Comparison of ENCODE assay signal across 8 mouse cellular contexts in the genomic region with DNA sequence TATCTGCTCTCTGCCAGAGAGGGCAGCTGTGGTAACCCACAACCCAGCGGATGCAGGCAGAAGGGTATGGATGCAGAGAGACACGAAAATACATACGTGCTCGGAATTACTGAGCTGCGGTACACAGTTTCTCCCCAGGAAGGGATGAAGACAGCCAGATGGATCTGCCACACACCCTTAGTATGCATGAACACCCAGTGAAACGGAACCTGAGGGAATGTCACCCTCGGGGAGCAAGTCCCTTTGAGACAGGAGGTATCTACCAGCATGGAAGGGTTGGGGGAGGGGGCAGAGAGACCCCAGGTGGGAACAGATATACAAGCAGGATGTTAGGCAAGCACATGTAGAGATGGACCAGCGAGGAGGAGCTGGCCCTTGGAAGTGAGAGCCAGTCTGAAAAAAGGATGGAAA. TPM values are rescaled to one million over a fixed set of nuclear protein-coding genes. Genes with fewer than 3 reads are reported as not detected.
DNase-seq lines count a peak whose midpoint lies in the region; ATAC-seq and TF ChIP-seq lines count a peak whose summit lies in the region.

No protein-coding gene starts in this region.

- 24% methylated on average over 8 of the region's 8 CpGs for WGBS in kidney, postnatal 0 days
- 15% methylated on average over 8 of the region's 8 CpGs for WGBS in hindbrain, embryonic 13.5 days
- WGBS in midbrain, embryonic 15.5 days, result 16% methylated on average over 8 of the region's 8 CpGs

- no peak for TF ChIP-seq CTCF in kidney, postnatal 0 days (IDR thresholded peaks at IDR 0.05; ENCODE audit: low read depth)

- no peak overlapping the region for H3K27ac ChIP-seq in kidney, postnatal 0 days
- H3K27ac ChIP-seq in hindbrain, embryonic 13.5 days, result peak overlapping the region; percentile 93
- H3K27ac ChIP-seq in midbrain, embryonic 15.5 days, result peak overlapping the region; percentile 92

- H3K4me3 ChIP-seq in kidney, postnatal 0 days (replicated peaks; ENCODE audit: low read depth, low read length), result no peak overlapping the region
- peak overlapping the region; percentile 66 for H3K4me3 ChIP-seq in hindbrain, embryonic 13.5 days
- peak overlapping the region; percentile 75 for H3K4me3 ChIP-seq in midbrain, embryonic 15.5 days

- no peaks in the 10 kb centered on the region for H3K27me3 ChIP-seq in kidney, postnatal 0 days (ENCODE audit: insufficient read depth, low read length)
- H3K27me3 ChIP-seq in hindbrain, embryonic 13.5 days, result no peaks in the 10 kb centered on the region
- H3K27me3 ChIP-seq in midbrain, embryonic 15.5 days (replicated peaks), result no peaks in the 10 kb centered on the region

- H3K9me3 ChIP-seq in kidney, postnatal 0 days (replicated peaks; ENCODE audit: low read length), result no peaks in the 10 kb centered on the region
- H3K9me3 ChIP-seq in hindbrain, embryonic 13.5 days, result no peaks in the 10 kb centered on the region
- no peaks in the 10 kb centered on the region for H3K9me3 ChIP-seq in midbrain, embryonic 15.5 days

- no peak for ATAC-seq in kidney, postnatal 0 days (replicated peaks; ENCODE audit: low FRiP score, low read depth)
- peak; percentile 41 for ATAC-seq in hindbrain, embryonic 13.5 days (ENCODE audit: low FRiP score)
- peak; percentile 41 for ATAC-seq in midbrain, embryonic 15.5 days (replicated peaks)

- H3K9ac ChIP-seq in kidney, postnatal 0 days (ENCODE audit: low read depth, low read length), result no peak overlapping the region
- peak overlapping the region; percentile 88 for H3K9ac ChIP-seq in hindbrain, embryonic 13.5 days
- H3K9ac ChIP-seq in midbrain, embryonic 15.5 days, result peak overlapping the region; percentile 83

- 0 out of 2 replicates have a peak, but pooled peaks cover 5% of the 10 kb centered on the region for H3K4me1 ChIP-seq in kidney, postnatal 0 days (replicated peaks; ENCODE audit: insufficient read depth, low read length)
- H3K4me1 ChIP-seq in hindbrain, embryonic 13.5 days (replicated peaks), result peaks cover 36% of the 10 kb centered on the region
- peaks cover 27% of the 10 kb centered on the region for H3K4me1 ChIP-seq in midbrain, embryonic 15.5 days

- no peak for DNase-seq in kidney, postnatal 0 days (ENCODE audit: low spot score)
- no peak for DNase-seq in kidney, postnatal 4 days
- peak; percentile 74 for DNase-seq in cerebellum, adult 9-10 months
- DNase-seq in adrenal gland, postnatal 10 days, result no peak
- DNase-seq in heart, adult 11 months, result no peak
- no peak for DNase-seq in embryo, embryonic 10 days (ENCODE audit: low spot score)

- H3K4me2 ChIP-seq in kidney, postnatal 0 days (ENCODE audit: low read length), result peak overlapping the region; percentile 74
- H3K4me2 ChIP-seq in hindbrain, embryonic 13.5 days, result peak overlapping the region; percentile 79
- peak overlapping the region; percentile 75 for H3K4me2 ChIP-seq in midbrain, embryonic 15.5 days

- H3K36me3 ChIP-seq in kidney, postnatal 0 days (ENCODE audit: insufficient read depth, low read length), result no peaks in the 10 kb centered on the region
- H3K36me3 ChIP-seq in hindbrain, embryonic 13.5 days, result peaks cover 25% of the 10 kb centered on the region
- peaks cover 11% of the 10 kb centered on the region; the same call in 1 of the 2 replicates for H3K36me3 ChIP-seq in midbrain, embryonic 15.5 days (replicated peaks)

RNA-seq across cellular contexts. Expression of a gene that starts 0.7 kb away (rescaled TPM):
- polyA plus RNA-seq in kidney, postnatal 0 days (2015; fragmentation: Nextera tagmentation; extraction: Ambion mirVana), result 2.5 and 2.7 TPM in 2 replicates
- polyA plus RNA-seq in hindbrain, embryonic 13.5 days (2015; fragmentation: Nextera tagmentation; extraction: Ambion mirVana), result 73.7 and 80.0 TPM in 2 replicates
- polyA plus RNA-seq in midbrain, embryonic 15.5 days (2015; fragmentation: Nextera tagmentation; extraction: Ambion mirVana), result 146 and 153 TPM in 2 replicates
- 10 to 100 TPM; 78.7 to 79.4 TPM for total RNA-seq in adrenal gland, postnatal 10 days (2021)

RNA-seq across cellular contexts. Expression of a gene that starts 29.0 kb away (rescaled TPM):
- 2.8 and 3.0 TPM in 2 replicates for polyA plus RNA-seq in kidney, postnatal 0 days (2015; fragmentation: Nextera tagmentation; extraction: Ambion mirVana)
- polyA plus RNA-seq in hindbrain, embryonic 13.5 days (2015; fragmentation: Nextera tagmentation; extraction: Ambion mirVana), result 0.32 TPM in 2 replicates
- polyA plus RNA-seq in midbrain, embryonic 15.5 days (2015; fragmentation: Nextera tagmentation; extraction: Ambion mirVana), result 0.23 and 0.30 TPM in 2 replicates
- 10 to 100 TPM; 16.0 to 21.7 TPM for total RNA-seq in adrenal gland, postnatal 10 days (2021)

RNA-seq across cellular contexts. Expression of a gene that starts 48.3 kb away (rescaled TPM):
- polyA plus RNA-seq in kidney, postnatal 0 days (2015; fragmentation: Nextera tagmentation; extraction: Ambion mirVana), result 18.2 and 20.5 TPM in 2 replicates
- polyA plus RNA-seq in hindbrain, embryonic 13.5 days (2015; fragmentation: Nextera tagmentation; extraction: Ambion mirVana), result 0.10 and 0.25 TPM in 2 replicates
- 0.27 and 0.28 TPM in 2 replicates for polyA plus RNA-seq in midbrain, embryonic 15.5 days (2015; fragmentation: Nextera tagmentation; extraction: Ambion mirVana)
- total RNA-seq in adrenal gland, postnatal 10 days (2021), result 10 to 100 TPM; 40.4 to 51.1 TPM

RNA-seq across cellular contexts. Expression of a gene that starts 49.0 kb away (rescaled TPM):
- 36.4 and 39.4 TPM in 2 replicates for polyA plus RNA-seq in kidney, postnatal 0 days (2015; fragmentation: Nextera tagmentation; extraction: Ambion mirVana)
- 70.5 TPM in 2 replicates for polyA plus RNA-seq in hindbrain, embryonic 13.5 days (2015; fragmentation: Nextera tagmentation; extraction: Ambion mirVana)
- polyA plus RNA-seq in midbrain, embryonic 15.5 days (2015; fragmentation: Nextera tagmentation; extraction: Ambion mirVana), result 77.3 and 83.5 TPM in 2 replicates
- total RNA-seq in adrenal gland, postnatal 10 days (2021), result 100 to 1,000 TPM in 1 of 2 experiments, 10 to 100 TPM in 1; 93.1 to 104 TPM

Comparison
In these comparisons a context has a peak if more than half of its experiments do, and no peak if none do; other contexts are left out.
1. RNA of a gene that starts 0.7 kb away (polyA plus RNA-seq): 146 to 153 TPM in midbrain, embryonic 15.5 days and 73.7 to 80.0 TPM in hindbrain, embryonic 13.5 days; 2.5 to 2.7 TPM in kidney, postnatal 0 days; every median in the first group is over 10 times any median in the second.
2. RNA of a gene that starts 48.3 kb away (polyA plus RNA-seq): 18.2 to 20.5 TPM in kidney, postnatal 0 days; 0.27 to 0.28 TPM in midbrain, embryonic 15.5 days and 0.10 to 0.25 TPM in hindbrain, embryonic 13.5 days; every median in the first group is over 10 times any median in the second.
3. Peak in every context shown above with its lines, with median percentiles within 50 percentile points of each other: H3K4me2 ChIP-seq.